Mouse (Mus musculus) kidney, adult 2 months (tissue): ENCODE results near the gene Rfx1. TPM values are rescaled to one million over a fixed set of nuclear protein-coding genes. Genes with fewer than 3 reads are reported as not detected.

Experiments used
- DNase-seq: peaks from one replicate; pipeline ENCODE4 v3.0.0; 2021
- H3K27ac ChIP-seq: fragments of 200-500 bp; 2 replicates; pipeline ENCODE4 v1.5.1; 2012; ENCODE audit warnings: low read depth, low read length, control low read depth, inconsistent platforms; ENCODE audit not compliant: insufficient read depth
- H3K27me3 ChIP-seq: fragments of 200-500 bp; replicated peaks from 2 replicates; pipeline ENCODE4 v1.6.1; 2012; ENCODE audit warnings: mild to moderate bottlenecking, moderate library complexity, low read length, inconsistent platforms; ENCODE audit not compliant: control insufficient read depth, insufficient read depth
- H3K36me3 ChIP-seq: fragments of 200-500 bp; 2 replicates; pipeline ENCODE4 v1.6.1; 2012; ENCODE audit warnings: mild to moderate bottlenecking, moderate library complexity, low read length, inconsistent platforms; ENCODE audit not compliant: control insufficient read depth, insufficient read depth
- H3K4me1 ChIP-seq: fragments of 200-500 bp; 2 replicates; pipeline ENCODE4 v1.6.1; 2011; ENCODE audit warnings: low read length; ENCODE audit not compliant: control insufficient read depth, insufficient read depth
- H3K4me3 ChIP-seq: fragments of 200-500 bp; 2 replicates; pipeline ENCODE4 v1.5.1; 2011; ENCODE audit warnings: mild to moderate bottlenecking, low read depth, low read length, control low read depth; ENCODE audit not compliant: insufficient read depth
- CTCF ChIP-seq: fragments of 200-500 bp; conservative IDR thresholded peaks from 2 replicates; pipeline ENCODE4 v1.5.1; 2011; ENCODE audit warnings: low read depth, mild to moderate bottlenecking, control low read depth, low read length, moderate library complexity, mixed read lengths; ENCODE audit not compliant: insufficient read depth, insufficient read length
- POLR2A ChIP-seq: fragments of 200-500 bp; IDR thresholded peaks from one replicate; pipeline ENCODE4 v1.6.1; 2011; ENCODE audit warnings: low read depth, low read length, control low read depth
- WGBS: fragments of 180-500 bp; shearing (Covaris S2); methylation state at CpG from one replicate; pipeline ENCODE4 v1.1.7; 2018; 5-methylcytosine and 5-hydroxymethylcytosine counted together
- polyA plus RNA-seq: library from polyadenylated mRNA; depleted of rRNA; stranded (reverse); fragments of >200 nt; gene quantifications from 2 replicates; pipeline ENCODE4 v1.2.3, GENCODE M21; 2012

The Rfx1 gene
- polyA plus RNA-seq, 1 experiment, result 15.8 TPM

GRCm38 (mm10) chr8:84044103-84044502, 22.5 kb upstream of the Rfx1 start:
- no peak overlapping the region for H3K27ac ChIP-seq
- 40% methylated on average over 7 of the region's 7 CpGs for WGBS
- H3K27me3 ChIP-seq, result no peaks in the 10 kb centered on the region
- no peak for TF ChIP-seq POLR2A
- TF ChIP-seq CTCF, result no peak
- H3K4me1 ChIP-seq, result no peaks in the 10 kb centered on the region
- no peak overlapping the region for H3K4me3 ChIP-seq
- no peaks in the 10 kb centered on the region for H3K36me3 ChIP-seq
- no peak for DNase-seq

DNA sequence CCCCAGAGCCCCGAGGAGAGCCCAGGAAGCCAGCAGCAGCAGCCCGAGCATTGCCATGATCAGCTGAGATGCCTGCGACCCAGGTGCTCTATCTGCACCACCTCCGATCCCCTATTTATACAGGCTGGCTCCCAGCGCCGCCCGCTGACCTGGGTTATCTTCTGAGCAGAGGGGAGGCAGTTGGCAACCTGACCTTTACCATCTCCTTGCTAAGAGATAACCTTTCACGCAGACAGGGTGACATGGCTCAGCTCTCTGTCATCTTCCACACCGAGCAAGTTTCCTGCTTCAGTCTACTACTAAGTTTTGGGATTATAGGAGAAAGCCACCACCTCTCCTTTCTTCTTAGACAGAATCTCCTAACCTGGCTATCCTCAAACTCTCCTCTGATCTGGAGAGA, 21.7 kb upstream of the Rfx1 start, which contains the start of gene Rln3:
Gene Rln3, minus strand, starts transcription at position 101 of the 400 bp plus-strand sequence.
- Histone ChIP-seq H3K27ac (no peak within 1 kb of the TSS), H3K36me3 (no peaks in the 10 kb centered on the region), H3K4me1 (no peaks in the 10 kb centered on the region), H3K27me3 (no peaks in the 10 kb centered on the region), H3K4me3 (no peak within 1 kb of the TSS)
- no peak for DNase-seq
- 41% methylated on average over 9 of the region's 9 CpGs for WGBS
- no peak for TF ChIP-seq POLR2A
- TF ChIP-seq CTCF, result no peak

- Histone ChIP-seq H3K27ac (no peak overlapping the region), H3K36me3 (no peaks in the 10 kb centered on the region), H3K4me3 (no peak overlapping the region), H3K4me1 (no peaks in the 10 kb centered on the region), H3K27me3 (no peaks in the 10 kb centered on the region)
- WGBS, result 90% methylated on average over 3 of the region's 3 CpGs
- TF ChIP-seq POLR2A (no peak), CTCF (no peak)
- no peak for DNase-seq
These were observed 20.1 kb upstream of the Rfx1 start for GRCm38 (mm10) chr8:84046505-84046904.

GRCm38 (mm10) chr8:84048171-84048570, 18.5 kb upstream of the Rfx1 start:
- no peak for DNase-seq
- Histone ChIP-seq H3K36me3 (no peaks in the 10 kb centered on the region), H3K27ac (no peak overlapping the region), H3K4me3 (no peak overlapping the region), H3K27me3 (no peaks in the 10 kb centered on the region), H3K4me1 (no peaks in the 10 kb centered on the region)
- WGBS, result 74% methylated on average over 5 of the region's 5 CpGs
- no peak for TF ChIP-seq POLR2A
- TF ChIP-seq CTCF, result no peak

DNA sequence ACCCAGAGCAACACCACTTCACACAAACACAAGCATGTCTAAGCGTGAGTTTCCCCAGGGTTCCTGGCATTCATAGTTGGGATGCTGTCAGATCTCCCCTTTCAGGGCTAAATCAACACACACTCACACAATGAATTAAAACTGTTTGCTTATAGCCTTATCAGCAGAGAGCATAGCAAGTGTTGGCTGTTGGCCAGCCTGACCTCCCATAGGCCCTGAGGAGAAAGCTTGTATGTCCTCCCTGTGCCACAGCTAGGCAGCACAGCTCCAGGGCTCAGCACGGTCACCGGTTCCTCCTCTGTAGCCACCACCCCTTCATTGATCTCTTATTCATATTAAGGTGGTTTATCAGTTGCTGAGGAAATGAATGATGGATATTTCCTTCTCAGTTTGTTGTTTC, 13.9 kb upstream of the Rfx1 start:
- no peak for TF ChIP-seq POLR2A
- TF ChIP-seq CTCF, result no peak
- 79% methylated on average over 3 of the region's 3 CpGs for WGBS
- no peak overlapping the region for H3K4me3 ChIP-seq
- no peak for DNase-seq
- H3K36me3 ChIP-seq, result no peaks in the 10 kb centered on the region
- H3K27me3 ChIP-seq, result no peaks in the 10 kb centered on the region
- H3K27ac ChIP-seq, result no peak overlapping the region
- no peaks in the 10 kb centered on the region for H3K4me1 ChIP-seq

- Histone ChIP-seq H3K4me1 (no peaks in the 10 kb centered on the region), H3K4me3 (no peak overlapping the region), H3K27me3 (no peaks in the 10 kb centered on the region), H3K36me3 (no peaks in the 10 kb centered on the region), H3K27ac (no peak overlapping the region)
- no peak for TF ChIP-seq CTCF
- TF ChIP-seq POLR2A, result no peak
- 95% methylated on average over 5 of the region's 5 CpGs for WGBS
- DNase-seq, result no peak
These were observed 13.4 kb upstream of the Rfx1 start for GRCm38 (mm10) chr8:84053229-84053628.

DNA sequence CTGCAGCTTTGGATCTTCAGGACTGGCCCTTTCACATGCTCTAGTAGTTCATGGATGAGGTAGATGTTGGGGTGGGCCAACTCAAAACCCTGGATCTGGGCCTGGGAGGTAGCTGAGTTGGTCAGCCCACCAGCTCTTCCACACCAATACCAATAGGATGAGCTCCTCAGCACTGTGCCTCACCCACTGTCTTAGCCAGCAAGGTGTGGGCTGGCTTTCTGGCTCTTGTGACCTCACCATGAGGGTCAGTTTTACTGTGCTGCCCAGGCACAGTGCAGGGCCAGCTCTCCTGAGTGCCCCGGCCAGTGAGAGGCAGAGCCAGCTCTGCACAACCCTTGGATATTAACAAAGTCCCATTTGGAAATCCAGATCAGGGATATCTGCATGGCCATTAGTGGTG, 8.8 kb upstream of the Rfx1 start:
- no peak overlapping the region for H3K4me3 ChIP-seq
- WGBS, result 91% methylated on average over 1 of the region's 1 CpGs
- H3K27ac ChIP-seq, result no peak overlapping the region
- TF ChIP-seq CTCF (no peak), POLR2A (no peak)
- no peak for DNase-seq
- no peaks in the 10 kb centered on the region for H3K27me3 ChIP-seq
- H3K36me3 ChIP-seq, result no peaks in the 10 kb centered on the region
- H3K4me1 ChIP-seq, result no peaks in the 10 kb centered on the region

DNA sequence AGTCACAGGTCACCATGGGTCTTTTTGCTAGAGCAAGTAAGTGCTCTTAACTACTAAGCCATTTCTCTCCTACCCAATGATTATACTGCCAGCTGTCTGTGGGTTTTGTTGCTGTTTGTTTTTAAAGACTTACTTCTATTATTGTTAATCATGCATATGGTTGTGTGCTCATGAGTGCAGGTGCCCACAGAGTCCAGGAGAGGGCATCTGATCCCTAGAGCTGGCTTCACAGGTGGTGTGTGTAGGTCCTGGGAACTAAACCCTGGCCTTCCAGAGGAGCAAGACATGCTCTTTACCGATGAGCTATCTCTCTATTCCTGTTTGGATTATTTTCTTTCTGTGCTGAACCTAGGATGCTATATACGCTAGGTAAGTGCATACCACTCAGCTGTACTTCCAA, 7.4 kb upstream of the Rfx1 start:
- Histone ChIP-seq H3K4me3 (no peak overlapping the region), H3K27ac (no peak overlapping the region), H3K36me3 (no peaks in the 10 kb centered on the region), H3K27me3 (no peaks in the 10 kb centered on the region), H3K4me1 (no peaks in the 10 kb centered on the region)
- TF ChIP-seq CTCF (peak; percentile 26; the same call in 1 of the 2 replicates), POLR2A (no peak)
- no peak for DNase-seq
- WGBS, result 91% methylated on average over 2 of the region's 2 CpGs
